Mouse (Mus musculus): ENCODE results near the gene Ksr2. TPM values are rescaled to one million over a fixed set of nuclear protein-coding genes. Genes with fewer than 3 reads are reported as not detected.

Gene Ksr2
- total RNA-seq, 2 experiments from 2014 or later = 31.3 to 32.5 TPM

DNA sequence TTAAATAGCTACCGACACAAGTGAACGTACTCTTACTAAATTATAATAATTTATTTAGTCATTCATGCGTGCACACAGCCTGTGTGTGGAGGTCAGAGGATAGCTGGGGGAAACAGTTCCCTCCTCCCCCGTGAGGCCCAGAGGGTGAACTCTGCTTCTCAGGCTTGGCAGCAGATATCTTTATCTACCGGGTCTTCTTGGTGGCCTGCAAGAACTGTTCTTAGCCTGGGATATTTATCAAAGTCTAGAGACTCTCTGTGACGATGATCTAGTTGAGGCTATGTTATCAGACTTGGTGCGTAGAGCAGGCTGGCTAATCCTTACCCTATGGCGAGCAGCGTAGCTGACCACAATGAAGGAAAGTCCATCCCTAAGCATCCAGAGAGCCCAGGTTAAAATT lies 45.1 kb downstream of the Ksr2 start:
- no peak for DNase-seq (ENCODE audit: extremely low spot score in 1 of 2, low spot score in 2 of 2)
- intact Hi-C loops (cut with DNase I) = no loop called here

DNA sequence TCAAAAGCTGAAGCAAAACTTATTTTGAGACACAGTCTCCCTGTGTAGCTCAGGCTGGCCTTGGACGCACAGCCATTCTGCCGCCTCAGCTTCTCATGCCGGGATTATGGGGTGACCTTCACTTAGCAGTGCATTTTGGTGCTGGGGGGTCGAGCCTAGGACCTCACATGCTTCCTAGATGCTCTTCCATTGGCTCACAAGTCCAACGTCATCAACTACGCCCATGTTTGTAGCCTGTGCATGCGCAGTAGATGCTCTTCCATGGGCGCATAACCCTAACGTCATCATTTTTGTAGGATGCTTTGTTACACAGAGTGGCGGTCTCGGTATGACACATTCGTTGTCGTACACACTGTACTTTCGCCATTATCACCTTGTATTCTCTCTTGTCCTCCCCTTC lies 46.5 kb downstream of the Ksr2 start:
- no peak for DNase-seq (ENCODE audit: extremely low spot score in 1 of 2, low spot score in 2 of 2)
- intact Hi-C loops (cut with DNase I) = no loop called here

DNA sequence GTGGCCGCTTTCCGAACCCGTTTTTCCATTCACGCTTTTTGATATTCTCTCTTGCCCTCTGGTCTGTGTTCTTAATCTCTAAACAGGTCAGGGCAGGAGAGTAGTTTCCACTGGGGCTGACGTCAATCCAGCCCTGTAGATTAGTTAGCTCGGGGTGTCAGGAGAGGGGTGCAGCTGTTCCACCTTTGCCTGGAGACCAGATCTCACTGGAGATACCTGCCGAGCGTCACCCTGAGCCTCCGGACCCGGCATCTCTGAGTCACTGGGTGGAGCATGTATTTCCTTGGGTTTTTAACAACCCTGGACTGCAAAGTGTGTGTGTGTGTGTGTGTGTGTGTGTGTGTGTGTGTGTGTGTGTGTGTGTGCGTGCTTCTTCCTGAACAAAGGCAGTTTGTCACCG lies 53.3 kb downstream of the Ksr2 start:
- DNase-seq (ENCODE audit: extremely low spot score in 1 of 2, low spot score in 2 of 2) = no peak
- intact Hi-C loops (cut with DNase I) = no loop called here

DNA sequence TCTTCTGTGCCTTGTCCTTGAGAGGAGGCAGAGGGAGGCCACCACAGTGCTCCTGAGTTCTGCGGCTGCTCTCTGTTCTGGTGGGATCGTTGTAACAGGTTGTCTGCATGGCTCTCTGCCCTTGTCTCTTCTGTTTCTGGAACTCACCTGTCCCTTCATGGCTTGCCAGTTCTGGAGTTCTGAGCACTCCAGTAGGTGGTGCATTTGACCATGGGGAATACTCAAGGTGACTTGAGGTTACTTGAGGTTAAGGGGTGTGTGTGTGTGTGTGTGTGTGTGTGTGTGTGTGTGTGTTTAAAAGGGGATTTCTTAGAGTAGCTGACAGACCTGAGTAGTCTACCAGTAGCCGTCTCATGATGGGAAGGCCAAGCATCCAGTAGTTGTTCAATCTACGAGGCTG lies 55.2 kb downstream of the Ksr2 start:
- intact Hi-C loops (cut with DNase I) = no loop called here
- DNase-seq (ENCODE audit: extremely low spot score in 1 of 2, low spot score in 2 of 2) = no peak

DNA sequence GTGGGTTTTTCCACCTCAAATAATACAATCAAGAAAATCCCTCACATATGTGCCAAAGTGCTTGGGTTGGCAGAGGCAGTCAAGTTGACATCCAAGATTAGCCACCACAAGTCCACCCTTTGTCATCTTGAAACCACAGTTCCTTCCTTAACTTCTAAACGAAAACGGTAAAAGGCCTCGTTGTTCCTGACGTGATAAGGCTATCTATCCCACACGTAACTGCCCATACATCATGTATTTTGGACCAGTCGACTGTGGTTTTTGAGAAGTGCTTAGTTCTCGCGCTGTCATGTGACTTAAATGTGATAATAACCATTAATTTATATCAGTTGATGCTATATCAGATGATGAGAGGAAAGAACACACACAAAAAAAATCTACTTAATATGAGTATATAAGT lies 55.8 kb downstream of the Ksr2 start:
- no peak for DNase-seq (ENCODE audit: extremely low spot score in 1 of 2, low spot score in 2 of 2)
- intact Hi-C loops (cut with DNase I) = no loop called here

DNA sequence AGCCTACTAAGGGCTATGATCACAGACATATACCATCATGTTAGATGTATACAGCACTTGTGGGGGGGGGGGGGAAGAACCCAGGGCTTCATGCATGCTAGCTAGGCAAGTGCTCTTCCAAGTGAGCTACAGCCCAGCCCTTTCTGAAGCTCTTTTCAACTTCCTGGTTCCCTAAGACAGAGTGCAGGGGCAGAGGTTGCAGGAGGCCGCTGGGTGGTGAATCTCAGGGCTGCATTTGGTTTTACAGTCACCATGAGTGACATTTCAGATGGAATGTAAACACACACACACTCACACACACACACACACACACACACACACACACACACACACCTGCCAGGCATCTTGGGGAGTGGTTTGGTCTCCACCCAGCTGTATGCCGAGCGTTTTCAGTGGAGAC lies 67.4 kb downstream of the Ksr2 start:
- intact Hi-C loops (cut with DNase I) = no loop called here
- no peak for DNase-seq (ENCODE audit: extremely low spot score in 1 of 2, low spot score in 2 of 2)

DNA sequence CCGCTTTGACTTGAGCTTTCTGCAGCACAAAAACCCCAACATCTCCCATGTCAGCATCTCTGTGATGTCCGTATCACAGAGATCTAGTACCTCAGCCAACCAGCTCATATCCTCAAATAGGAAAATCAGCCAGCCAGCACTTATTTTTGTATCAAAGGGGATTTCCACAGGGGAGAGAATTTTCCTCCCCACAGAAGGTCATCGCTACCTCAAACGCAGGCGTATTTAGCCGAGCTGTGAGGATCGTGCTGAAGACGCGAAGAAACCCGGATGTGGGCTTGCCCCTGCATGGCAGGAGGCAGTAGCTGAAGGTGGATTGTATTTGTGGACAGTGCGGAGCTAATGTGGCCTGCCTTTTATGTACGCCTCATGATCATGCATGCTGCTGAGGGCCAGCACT lies 67.8 kb downstream of the Ksr2 start:
- intact Hi-C loops (cut with DNase I) = no loop called here
- DNase-seq (ENCODE audit: extremely low spot score in 1 of 2, low spot score in 2 of 2) = no peak

DNA sequence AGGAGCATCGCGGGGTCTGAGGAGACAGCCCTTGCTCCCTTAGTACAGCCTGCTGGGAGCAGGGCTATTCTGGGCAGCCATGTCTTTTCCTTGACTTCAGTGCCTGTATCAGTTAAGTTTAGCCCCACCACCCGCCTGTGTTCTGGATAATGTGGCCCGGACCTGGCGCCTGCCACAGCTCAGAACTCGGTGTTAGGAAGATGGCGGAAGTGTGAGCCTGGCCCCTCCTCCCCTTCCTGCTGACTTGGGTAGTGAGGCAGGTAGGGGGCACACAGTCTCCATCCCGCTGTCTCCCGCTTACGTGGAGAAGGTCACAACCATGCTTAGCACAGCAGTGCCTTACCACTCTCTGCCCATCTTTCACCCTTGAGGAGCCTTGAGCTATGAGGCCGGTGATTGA lies 68.2 kb downstream of the Ksr2 start:
- intact Hi-C loops (cut with DNase I) = no loop called here

DNA sequence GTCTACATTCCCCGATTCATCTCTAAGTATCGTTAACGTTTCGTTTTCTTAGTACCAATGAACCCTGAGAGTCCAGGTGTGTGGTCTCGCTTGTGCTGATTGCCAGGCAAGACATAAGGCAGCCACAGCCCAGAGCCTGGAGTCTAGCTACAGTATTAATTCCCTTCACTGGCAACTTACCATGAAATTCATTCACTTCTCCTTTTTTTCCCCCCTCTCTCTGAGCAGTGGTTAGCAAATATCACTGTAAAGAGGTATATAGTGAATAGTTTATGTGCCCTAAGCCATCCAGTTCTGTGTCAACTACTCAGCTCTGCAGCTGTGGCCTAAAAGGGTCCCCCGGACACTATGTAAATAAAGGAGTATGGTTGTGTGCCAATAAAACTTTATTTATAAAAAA lies 71.6 kb downstream of the Ksr2 start:
- DNase-seq (ENCODE audit: extremely low spot score in 1 of 2, low spot score in 2 of 2) = no peak
- intact Hi-C loops (cut with DNase I) = no loop called here

More for the DNA sequence above, 68.2 kb downstream of the Ksr2 start:
- no peak for DNase-seq (ENCODE audit: extremely low spot score in 1 of 2, low spot score in 2 of 2)

DNA sequence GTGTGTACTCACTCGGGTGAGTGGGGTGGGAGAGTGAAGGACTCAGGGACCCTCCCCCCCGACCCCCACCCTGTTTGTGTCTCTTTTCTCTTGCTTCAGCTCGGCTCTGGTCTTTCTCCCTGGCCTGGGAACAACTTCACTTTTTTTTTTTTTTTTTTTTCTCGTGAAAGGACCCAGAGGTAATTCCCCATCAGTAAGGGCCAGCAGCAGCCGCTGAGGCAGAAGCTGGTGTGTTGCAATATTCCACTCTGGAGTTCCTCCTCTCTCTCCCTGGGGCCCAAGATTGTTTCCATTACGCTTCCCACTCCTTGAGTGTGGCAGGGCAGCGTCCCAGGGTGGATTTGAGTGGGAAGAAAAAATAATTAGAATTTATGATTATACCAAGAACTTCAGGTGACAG lies 72.3 kb downstream of the Ksr2 start:
- intact Hi-C loops (cut with DNase I) = no loop called here
- no peak for DNase-seq (ENCODE audit: extremely low spot score in 1 of 2, low spot score in 2 of 2)

DNA sequence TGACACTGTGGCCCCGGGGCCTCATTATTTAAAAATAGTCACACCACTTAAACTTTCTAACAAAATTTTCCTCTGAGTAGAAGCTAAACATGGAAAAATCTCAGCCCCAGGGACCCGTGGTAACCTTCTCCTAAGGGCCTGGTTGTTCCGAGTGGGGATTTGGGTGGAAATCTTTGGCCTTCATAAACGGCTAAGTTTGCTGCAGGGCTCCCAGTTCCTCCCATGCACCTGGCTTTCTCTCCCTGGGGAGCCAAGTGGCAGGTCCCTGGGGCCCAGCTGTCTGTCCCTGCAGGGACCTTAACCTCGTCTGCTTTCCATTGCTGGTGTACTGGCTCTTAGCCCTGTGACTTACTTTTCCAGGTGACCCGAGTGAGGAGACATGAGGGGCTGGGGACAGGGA lies 74.4 kb downstream of the Ksr2 start:
- no peak for DNase-seq (ENCODE audit: extremely low spot score in 1 of 2, low spot score in 2 of 2)
- intact Hi-C loops (cut with DNase I) = no loop called here

DNA sequence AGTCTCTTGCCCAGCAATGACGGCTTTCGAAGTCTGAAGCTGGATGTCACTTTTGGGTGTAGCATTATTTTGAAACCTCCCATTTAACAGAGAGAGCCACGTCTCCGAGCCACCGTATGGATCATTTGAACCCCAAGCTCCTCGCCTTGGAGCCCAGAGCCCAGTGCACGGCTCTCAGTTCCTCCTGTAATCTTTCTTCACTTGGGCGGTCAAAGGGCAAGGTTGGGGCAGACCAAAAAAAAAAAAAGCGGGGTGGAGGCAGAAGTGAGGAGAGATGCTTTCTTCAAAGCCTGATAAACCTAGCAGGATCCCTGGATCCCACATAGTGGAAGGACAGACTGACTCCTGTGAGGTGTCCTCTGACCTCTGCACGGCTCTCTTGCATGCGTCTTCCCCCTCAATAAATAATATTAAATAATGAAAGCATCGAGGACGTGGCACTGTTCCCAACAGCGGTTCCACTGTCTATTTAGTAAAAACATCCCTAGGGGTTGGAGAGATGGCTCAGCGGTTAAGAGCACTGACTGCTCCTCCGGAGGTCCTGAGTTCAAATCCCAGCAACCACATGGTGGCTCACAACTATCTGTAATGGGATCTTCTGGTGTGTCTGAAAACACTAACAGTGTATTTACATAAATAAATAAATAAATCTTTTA lies 75.0 kb downstream of the Ksr2 start:
- no peak for DNase-seq (ENCODE audit: extremely low spot score in 1 of 2, low spot score in 2 of 2)
- intact Hi-C loops (cut with DNase I) = no loop called here

DNA sequence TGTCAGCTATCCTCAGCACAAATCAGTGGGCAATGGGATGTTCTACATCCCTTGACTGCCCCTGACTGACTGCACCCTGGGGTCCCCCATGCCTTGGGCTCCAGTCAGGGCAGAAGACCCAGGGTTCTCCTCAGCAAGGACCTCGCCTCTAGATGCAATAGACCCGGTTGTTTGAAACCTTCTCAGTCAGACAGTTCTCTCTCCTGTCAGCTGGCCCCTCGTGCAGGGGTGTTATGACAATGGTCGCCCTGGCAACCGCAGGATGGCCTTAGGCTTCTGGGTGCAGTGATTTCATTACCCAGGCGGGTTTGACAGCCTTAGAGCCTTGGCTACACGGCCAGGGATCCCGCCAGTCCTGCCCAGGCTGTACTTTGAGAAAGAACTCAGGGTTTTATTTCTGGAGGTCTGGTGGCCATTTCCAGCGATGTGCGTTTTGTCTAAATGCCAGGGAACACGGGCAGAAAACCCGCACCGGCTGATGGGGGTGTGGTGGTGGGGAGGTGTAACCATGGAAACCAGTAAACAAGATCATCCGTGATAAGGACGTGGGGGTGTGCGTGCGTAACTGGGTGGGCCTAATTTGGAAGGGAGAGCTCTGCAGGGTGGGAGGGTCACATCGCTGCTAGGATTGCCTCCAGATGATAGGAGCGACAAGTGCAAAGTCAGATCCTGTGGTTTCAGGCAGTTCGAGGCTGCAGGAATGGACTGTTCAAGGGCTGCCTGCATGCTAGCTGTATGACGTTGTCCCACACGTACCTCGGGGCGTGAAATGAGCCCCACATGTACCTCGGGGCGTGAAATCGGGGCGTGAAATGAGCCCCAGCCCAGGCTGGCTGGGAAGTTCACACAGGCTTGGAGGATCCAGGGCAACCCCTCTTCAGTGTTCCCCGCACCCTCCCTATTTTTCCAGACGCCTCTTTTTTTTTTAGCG lies 79.4 kb downstream of the Ksr2 start:
- peak; percentile 39 to 60 for DNase-seq (ENCODE audit: extremely low spot score in 1 of 2, low spot score in 2 of 2)
- intact Hi-C loops (cut with DNase I) = loop anchor here (5.0 to 10.0 kb wide), 2 partner anchors 76 to 188 kb away; no protein-coding TSS in a partner anchor

DNA sequence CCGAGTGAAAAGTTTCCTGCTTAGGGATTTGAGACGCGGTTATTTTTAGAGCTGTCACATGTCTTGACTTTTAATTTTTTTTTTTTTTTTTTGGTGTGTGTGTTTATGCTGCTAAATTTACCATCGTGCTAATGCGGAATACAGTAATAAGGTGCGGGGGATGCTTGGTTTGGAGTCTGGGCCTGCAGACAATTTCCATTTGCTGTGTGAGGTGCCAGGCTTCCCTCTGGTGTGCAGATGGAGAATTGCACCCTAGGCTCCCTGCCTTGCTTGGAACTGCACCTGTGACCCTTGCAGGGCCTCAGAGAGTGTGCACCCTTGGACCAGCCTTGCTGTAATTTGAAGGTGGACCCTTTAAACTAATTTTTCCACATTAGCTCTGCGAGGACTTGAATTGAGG lies 80.1 kb downstream of the Ksr2 start:
- intact Hi-C loops (cut with DNase I) = loop anchor here (5.0 to 10.0 kb wide), 2 partner anchors 77 to 189 kb away; no protein-coding TSS in a partner anchor
- peak; percentile 66 to 71 for DNase-seq (ENCODE audit: extremely low spot score in 1 of 2, low spot score in 2 of 2)

DNA sequence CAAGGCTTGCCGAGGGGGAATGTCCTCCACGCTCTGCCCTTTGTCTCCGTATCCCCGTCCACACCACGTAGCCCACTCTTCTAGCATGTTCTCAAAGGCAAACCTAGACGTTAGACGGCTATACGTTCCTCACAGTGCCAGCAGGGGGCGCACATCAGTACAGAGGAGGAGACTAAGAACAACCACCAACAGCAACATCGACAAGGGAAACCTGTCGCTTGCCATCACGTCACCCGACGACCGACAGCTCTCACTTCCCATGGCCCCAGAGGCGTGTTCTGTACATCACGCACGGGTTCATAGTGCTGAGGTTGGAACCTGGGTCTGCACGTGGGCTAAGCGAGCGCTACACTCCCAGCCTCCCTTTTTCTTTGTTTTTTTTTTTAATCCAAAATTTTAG lies 83.3 kb downstream of the Ksr2 start:
- intact Hi-C loops (cut with DNase I) = loop anchor here (10.0 kb wide), 1 partner anchor 192 kb away; no protein-coding TSS in a partner anchor

DNA sequence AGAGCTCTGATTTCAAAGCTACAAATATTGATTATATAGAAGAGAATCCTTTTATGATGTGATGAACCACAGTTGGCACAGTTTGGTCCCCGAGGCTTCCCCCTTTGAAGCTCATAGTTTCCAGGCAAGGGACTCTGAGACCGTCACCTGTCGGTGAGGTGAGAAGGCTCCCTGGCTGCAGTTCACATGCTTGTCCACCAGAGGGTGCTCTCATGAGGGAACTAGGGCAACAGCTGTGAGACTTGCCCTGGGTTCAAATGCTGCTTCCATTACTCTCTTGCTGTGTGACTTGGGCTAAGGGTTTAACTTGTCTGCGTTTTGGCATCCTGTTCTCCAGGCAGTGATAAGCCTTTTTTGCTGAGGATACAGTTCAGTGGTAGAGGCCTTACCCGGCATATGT lies 88.8 kb downstream of the Ksr2 start:
- no peak for DNase-seq (ENCODE audit: extremely low spot score in 1 of 2, low spot score in 2 of 2)
- intact Hi-C loops (cut with DNase I) = no loop called here

More for the DNA sequence above, 83.3 kb downstream of the Ksr2 start:
- DNase-seq (ENCODE audit: extremely low spot score in 1 of 2, low spot score in 2 of 2) = peak in 1 of 2 experiments; percentile 54

DNA sequence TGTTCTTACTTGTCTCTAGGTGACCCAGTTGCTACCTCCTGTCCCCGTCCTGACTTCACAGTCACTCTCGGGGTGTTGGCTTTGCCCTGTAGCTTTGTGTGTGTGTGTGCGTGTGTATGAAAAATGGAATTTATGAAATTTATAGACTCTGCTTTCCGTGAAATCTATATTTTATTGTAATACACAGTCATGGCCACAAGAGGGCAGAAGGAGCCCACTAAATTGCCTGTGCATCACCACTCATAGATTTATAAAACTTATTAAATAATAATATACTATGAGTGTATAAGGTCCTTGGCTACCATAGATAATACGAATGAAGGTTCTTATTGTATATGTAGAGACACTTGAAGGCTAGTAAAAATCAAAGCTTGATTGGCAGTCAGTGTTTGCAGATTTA lies 90.6 kb downstream of the Ksr2 start:
- no peak for DNase-seq (ENCODE audit: extremely low spot score in 1 of 2, low spot score in 2 of 2)
- intact Hi-C loops (cut with DNase I) = no loop called here

DNA sequence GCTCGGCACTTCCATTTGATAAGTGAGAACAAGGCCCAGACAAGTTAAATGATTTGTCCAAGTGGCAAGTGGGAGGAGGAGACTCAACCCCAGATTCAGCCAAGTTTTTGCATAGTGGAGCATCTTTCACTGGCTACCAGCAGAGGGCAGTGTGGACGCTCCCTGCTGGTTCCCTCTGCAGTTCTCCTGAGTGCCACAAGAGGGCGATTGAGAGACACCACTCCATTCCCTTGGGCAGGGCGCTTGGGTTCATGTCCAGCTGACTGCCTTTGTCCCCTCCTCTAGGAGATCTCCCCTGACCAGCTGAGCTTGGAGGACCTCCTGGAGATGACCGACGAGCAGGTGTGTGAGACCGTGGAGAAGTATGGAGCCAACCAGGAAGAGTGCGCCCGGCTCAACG lies 91.4 kb downstream of the Ksr2 start:
- intact Hi-C loops (cut with DNase I) = loop anchor here (5.0 kb wide), 1 partner anchor 442 kb away; no protein-coding TSS in a partner anchor

DNA sequence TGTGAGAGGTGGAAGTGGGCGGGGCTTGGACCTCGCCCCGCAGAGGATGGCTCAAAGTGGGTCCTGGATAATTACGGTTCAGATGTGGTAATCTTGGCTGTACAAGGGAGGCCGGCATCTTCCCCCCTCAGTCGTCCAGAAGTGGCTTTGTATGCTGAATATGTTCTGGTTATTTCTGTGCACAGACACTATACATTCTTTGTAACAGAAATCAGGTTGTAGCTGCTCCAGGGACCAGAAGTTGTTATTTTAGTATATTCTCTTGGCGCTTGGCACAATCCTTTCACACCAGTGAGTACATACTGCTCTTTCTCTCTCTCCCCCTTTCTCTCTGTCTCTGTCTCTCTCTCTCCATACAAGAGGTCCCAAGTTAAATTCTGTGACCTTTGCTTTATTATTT lies 92.0 kb downstream of the Ksr2 start:
- no peak for DNase-seq (ENCODE audit: extremely low spot score in 1 of 2, low spot score in 2 of 2)
- intact Hi-C loops (cut with DNase I) = loop anchor here (5.0 kb wide), 1 partner anchor 442 kb away; no protein-coding TSS in a partner anchor

More for the DNA sequence above, 91.4 kb downstream of the Ksr2 start:
- peak; percentile 52 to 80 for DNase-seq (ENCODE audit: extremely low spot score in 1 of 2, low spot score in 2 of 2)

DNA sequence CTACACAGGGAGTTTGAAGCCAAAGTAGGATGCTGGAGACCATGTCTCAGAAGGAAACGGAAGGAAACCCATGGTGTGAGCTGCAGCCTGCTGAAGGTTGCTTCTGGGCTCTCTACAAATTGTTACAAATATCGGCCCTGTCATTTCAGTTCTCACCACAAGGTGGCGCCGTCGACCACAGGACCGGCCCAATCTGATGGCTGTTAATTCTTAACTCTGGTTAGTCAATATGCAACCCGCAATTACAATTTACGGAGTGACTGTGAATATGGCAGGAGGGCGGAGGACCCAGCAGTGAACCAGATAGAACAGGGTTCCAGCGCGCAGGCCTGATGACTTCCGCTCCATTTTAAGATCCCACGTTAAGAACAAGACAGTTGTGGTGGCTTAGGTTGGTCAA lies 92.6 kb downstream of the Ksr2 start:
- peak in 1 of 2 experiments; percentile 54 for DNase-seq (ENCODE audit: extremely low spot score in 1 of 2, low spot score in 2 of 2)
- intact Hi-C loops (cut with DNase I) = loop anchor here (5.0 kb wide), 1 partner anchor 441 kb away; no protein-coding TSS in a partner anchor
